8 mouse cellular contexts compared by ENCODE assay signal in genomic region chr2:154568329-154569070, GRCm38 (mm10). TPM values are rescaled to one million over a fixed set of nuclear protein-coding genes. Genes with fewer than 3 reads are reported as not detected.
DNase-seq lines count a peak whose midpoint lies in the region; ATAC-seq and TF ChIP-seq lines count a peak whose summit lies in the region.

No protein-coding gene starts in this region.

- CTCF ChIA-PET in Patski (lab: Charles Lee): interaction anchor here (0.9 to 1.1 kb wide), 2 partner anchors 25 to 45 kb away, joined by 3 to 5 read pairs; no protein-coding TSS in a partner anchor

- H3K9ac ChIP-seq in kidney, postnatal 0 days (ENCODE audit: low read depth, low read length): peak overlapping the region; percentile 77
- peak overlapping the region; percentile 73 for H3K9ac ChIP-seq in forebrain, embryonic 11.5 days (ENCODE audit: low read length)
- peak overlapping the region; percentile 90 for H3K9ac ChIP-seq in limb, embryonic 11.5 days (ENCODE audit: low read length)
- H3K9ac ChIP-seq in midbrain, embryonic 16.5 days (ENCODE audit: low read depth, low read length): 0 out of 2 replicates have a peak overlapping the region, but pooled peaks have one; percentile 10

- peak overlapping the region; percentile 77 for H3K27ac ChIP-seq in kidney, postnatal 0 days
- H3K27ac ChIP-seq in forebrain, embryonic 11.5 days (ENCODE audit: low read depth, low read length): peak overlapping the region; percentile 84
- peak overlapping the region; percentile 84; the same call in 1 of the 2 replicates for H3K27ac ChIP-seq in limb, embryonic 11.5 days (replicated peaks; ENCODE audit: low read depth, low read length)
- peak overlapping the region; percentile 13; the same call in 1 of the 2 replicates for H3K27ac ChIP-seq in midbrain, embryonic 16.5 days (ENCODE audit: low read length)

- H3K4me3 ChIP-seq in kidney, postnatal 0 days (replicated peaks; ENCODE audit: low read depth, low read length): peak overlapping the region; percentile 84
- peak overlapping the region; percentile 84 for H3K4me3 ChIP-seq in forebrain, embryonic 11.5 days (ENCODE audit: low read depth, low read length)
- H3K4me3 ChIP-seq in limb, embryonic 11.5 days (ENCODE audit: low read depth, low read length): peak overlapping the region; percentile 76
- H3K4me3 ChIP-seq in midbrain, embryonic 16.5 days (ENCODE audit: low read depth, low read length): peak overlapping the region; percentile 71

- 20% methylated on average over 10 of the region's 10 CpGs for WGBS in kidney, postnatal 0 days
- 13% methylated on average over 10 of the region's 10 CpGs for WGBS in forebrain, embryonic 11.5 days
- 31% methylated on average over 10 of the region's 10 CpGs for WGBS in limb, embryonic 11.5 days
- WGBS in midbrain, embryonic 16.5 days: 7% methylated on average over 10 of the region's 10 CpGs

- no peak for TF ChIP-seq CTCF in kidney, postnatal 0 days (IDR thresholded peaks at IDR 0.05; ENCODE audit: low read depth)
- TF ChIP-seq CTCF in Patski (IDR thresholded peaks at IDR 0.05): no peak

- H3K4me1 ChIP-seq in kidney, postnatal 0 days (replicated peaks; ENCODE audit: insufficient read depth, low read length): peaks cover 17% of the 10 kb centered on the region
- H3K4me1 ChIP-seq in forebrain, embryonic 11.5 days (replicated peaks; ENCODE audit: control insufficient read depth, insufficient read depth, low read length): peaks cover 18% of the 10 kb centered on the region
- H3K4me1 ChIP-seq in limb, embryonic 11.5 days (ENCODE audit: control insufficient read depth, insufficient read depth, low read length): peaks cover 15% of the 10 kb centered on the region
- peaks cover 10% of the 10 kb centered on the region; the same call in 1 of the 2 replicates for H3K4me1 ChIP-seq in midbrain, embryonic 16.5 days (ENCODE audit: control insufficient read depth, insufficient read depth, low read length)

- peak overlapping the region; percentile 91 for H3K4me2 ChIP-seq in kidney, postnatal 0 days (ENCODE audit: low read length)
- H3K4me2 ChIP-seq in forebrain, embryonic 11.5 days (ENCODE audit: low read depth, low read length, severe bottlenecking): peak overlapping the region; percentile 64
- peak overlapping the region; percentile 82 for H3K4me2 ChIP-seq in limb, embryonic 11.5 days (ENCODE audit: low read depth, severe bottlenecking)
- peak overlapping the region; percentile 98 for H3K4me2 ChIP-seq in midbrain, embryonic 16.5 days (ENCODE audit: low read length)

- no peaks in the 10 kb centered on the region for H3K9me3 ChIP-seq in kidney, postnatal 0 days (replicated peaks; ENCODE audit: low read length)
- no peaks in the 10 kb centered on the region for H3K9me3 ChIP-seq in forebrain, embryonic 11.5 days (ENCODE audit: control insufficient read depth, low read length)
- H3K9me3 ChIP-seq in limb, embryonic 11.5 days (ENCODE audit: control insufficient read depth, low read length): no peaks in the 10 kb centered on the region
- no peaks in the 10 kb centered on the region for H3K9me3 ChIP-seq in midbrain, embryonic 16.5 days (replicated peaks; ENCODE audit: control insufficient read depth, low read length, poor library complexity, severe bottlenecking)

- ATAC-seq in kidney, postnatal 0 days (replicated peaks; ENCODE audit: low FRiP score, low read depth): no peak
- ATAC-seq in Patski: peak; percentile 9
- ATAC-seq in forebrain, embryonic 11.5 days (replicated peaks; ENCODE audit: low FRiP score): peak; percentile 23
- no peak for ATAC-seq in limb, embryonic 11.5 days (ENCODE audit: insufficient number of reproducible peaks, low FRiP score, low TSS enrichment, low read depth)
- 0 out of 2 replicates have a peak, but pooled peaks have one; percentile 1 for ATAC-seq in midbrain, embryonic 16.5 days

- POLR2A ChIA-PET in Patski (lab: Charles Lee): interaction anchor here (0.6 to 1.2 kb wide), 4 partner anchors 19 to 49 kb away, joined by 3 to 4 read pairs (median 3); no protein-coding TSS in a partner anchor

- peak; percentile 52 for DNase-seq in kidney, postnatal 0 days (ENCODE audit: low spot score)
- DNase-seq in kidney, adult 9 months: no peak
- DNase-seq in Patski (ENCODE audit: low read depth, low spot score): no peak
- peak; percentile 75 for DNase-seq in forebrain, embryonic 11.5 days (ENCODE audit: low spot score)
- DNase-seq in limb, embryonic 11.5 days (ENCODE audit: low spot score): peak; percentile 22
- no peak for DNase-seq in urinary bladder, postnatal 36 days (ENCODE audit: low spot score in 2 of 2)
- no peak for DNase-seq in thymus, postnatal 25 days

- no peaks in the 10 kb centered on the region for H3K36me3 ChIP-seq in kidney, postnatal 0 days (ENCODE audit: insufficient read depth, low read length)
- peaks cover under 1% of the 10 kb centered on the region; the same call in 1 of the 2 replicates for H3K36me3 ChIP-seq in forebrain, embryonic 11.5 days (ENCODE audit: control insufficient read depth, insufficient read depth, low read length)
- peaks cover 8% of the 10 kb centered on the region; the same call in 1 of the 2 replicates for H3K36me3 ChIP-seq in limb, embryonic 11.5 days (ENCODE audit: control insufficient read depth, insufficient read depth, low read length)
- no peaks in the 10 kb centered on the region for H3K36me3 ChIP-seq in midbrain, embryonic 16.5 days (ENCODE audit: control insufficient read depth, insufficient read depth, low read length)

- H3K27me3 ChIP-seq in kidney, postnatal 0 days (ENCODE audit: insufficient read depth, low read length): no peaks in the 10 kb centered on the region
- H3K27me3 ChIP-seq in Patski: no peaks in the 10 kb centered on the region
- no peaks in the 10 kb centered on the region for H3K27me3 ChIP-seq in forebrain, embryonic 11.5 days (ENCODE audit: control insufficient read depth, insufficient read depth, low read length)
- H3K27me3 ChIP-seq in limb, embryonic 11.5 days (ENCODE audit: control insufficient read depth, insufficient read depth, low read length): no peaks in the 10 kb centered on the region
- H3K27me3 ChIP-seq in midbrain, embryonic 16.5 days (ENCODE audit: control insufficient read depth, insufficient read depth, low read depth, low read length): no peaks in the 10 kb centered on the region

- in situ Hi-C loops in Patski (cut with MboI; ENCODE audit: low pct_unique_long_range_greater_than_20kb): no loop called here

RNA-seq across cellular contexts. Expression of gene E2f1, which starts 1.2 kb away (rescaled TPM):
- 9.5 and 9.6 TPM in 2 replicates for polyA plus RNA-seq in kidney, postnatal 0 days (2015; fragmentation: Nextera tagmentation; extraction: Ambion mirVana)
- 17.7 TPM for polyA plus RNA-seq in Patski (2021)
- polyA plus RNA-seq in forebrain, embryonic 11.5 days (2014; fragmentation: Nextera tagmentation; extraction: Ambion mirVana): 17.6 and 18.6 TPM in 2 replicates
- 8.9 and 10.9 TPM in 2 replicates for polyA plus RNA-seq in limb, embryonic 11.5 days (2014; fragmentation: Nextera tagmentation; extraction: Ambion mirVana)
- polyA plus RNA-seq in midbrain, embryonic 16.5 days (2015; fragmentation: Nextera tagmentation; extraction: Ambion mirVana): 3.2 and 4.2 TPM in 2 replicates

RNA-seq across cellular contexts. Expression of gene Necab3, which starts 9.8 kb away (rescaled TPM):
- 0.58 and 0.97 TPM in 2 replicates for polyA plus RNA-seq in kidney, postnatal 0 days (2015; fragmentation: Nextera tagmentation; extraction: Ambion mirVana)
- polyA plus RNA-seq in Patski (2021): 0.65 TPM
- 5.5 and 7.6 TPM in 2 replicates for polyA plus RNA-seq in forebrain, embryonic 11.5 days (2014; fragmentation: Nextera tagmentation; extraction: Ambion mirVana)
- polyA plus RNA-seq in limb, embryonic 11.5 days (2014; fragmentation: Nextera tagmentation; extraction: Ambion mirVana): 1.4 and 1.5 TPM in 2 replicates
- 18.5 and 19.9 TPM in 2 replicates for polyA plus RNA-seq in midbrain, embryonic 16.5 days (2015; fragmentation: Nextera tagmentation; extraction: Ambion mirVana)

RNA-seq across cellular contexts. Expression of gene Actl10, which starts 16.9 kb away (rescaled TPM):
- 0.09 TPM in 1 of 2 replicates, not detected in the other for polyA plus RNA-seq in kidney, postnatal 0 days (2015; fragmentation: Nextera tagmentation; extraction: Ambion mirVana)
- not detected for polyA plus RNA-seq in Patski (2021)
- 0.41 and 0.77 TPM in 2 replicates for polyA plus RNA-seq in forebrain, embryonic 11.5 days (2014; fragmentation: Nextera tagmentation; extraction: Ambion mirVana)
- polyA plus RNA-seq in limb, embryonic 11.5 days (2014; fragmentation: Nextera tagmentation; extraction: Ambion mirVana): 0.19 and 0.20 TPM in 2 replicates
- polyA plus RNA-seq in midbrain, embryonic 16.5 days (2015; fragmentation: Nextera tagmentation; extraction: Ambion mirVana): 0.19 and 0.44 TPM in 2 replicates

RNA-seq across cellular contexts. Expression of gene 1700003F12Rik, which starts 21.6 kb away (rescaled TPM):
- 0.80 and 1.1 TPM in 2 replicates for polyA plus RNA-seq in kidney, postnatal 0 days (2015; fragmentation: Nextera tagmentation; extraction: Ambion mirVana)
- polyA plus RNA-seq in Patski (2021): 0.35 TPM
- 2.3 and 4.5 TPM in 2 replicates for polyA plus RNA-seq in forebrain, embryonic 11.5 days (2014; fragmentation: Nextera tagmentation; extraction: Ambion mirVana)
- polyA plus RNA-seq in limb, embryonic 11.5 days (2014; fragmentation: Nextera tagmentation; extraction: Ambion mirVana): 0.95 and 1.0 TPM in 2 replicates
- polyA plus RNA-seq in midbrain, embryonic 16.5 days (2015; fragmentation: Nextera tagmentation; extraction: Ambion mirVana): 1.9 and 2.3 TPM in 2 replicates

RNA-seq across cellular contexts. Expression of gene Pxmp4, which starts 35.0 kb away (rescaled TPM):
- polyA plus RNA-seq in kidney, postnatal 0 days (2015; fragmentation: Nextera tagmentation; extraction: Ambion mirVana): 37.3 and 37.9 TPM in 2 replicates
- 17.0 TPM for polyA plus RNA-seq in Patski (2021)
- 10.0 and 10.6 TPM in 2 replicates for polyA plus RNA-seq in forebrain, embryonic 11.5 days (2014; fragmentation: Nextera tagmentation; extraction: Ambion mirVana)
- 13.5 and 15.9 TPM in 2 replicates for polyA plus RNA-seq in limb, embryonic 11.5 days (2014; fragmentation: Nextera tagmentation; extraction: Ambion mirVana)
- 14.1 and 15.9 TPM in 2 replicates for polyA plus RNA-seq in midbrain, embryonic 16.5 days (2015; fragmentation: Nextera tagmentation; extraction: Ambion mirVana)

Comparison
In these comparisons a context has a peak if more than half of its experiments do, and no peak if none do; other contexts are left out.
1. DNase-seq: peak in kidney, postnatal 0 days (single experiment), forebrain, embryonic 11.5 days (single experiment) and limb, embryonic 11.5 days (single experiment); none in kidney, adult 9 months (single experiment), Patski (single experiment), urinary bladder, postnatal 36 days (0 of 2) and thymus, postnatal 25 days (single experiment).
2. ATAC-seq: peak in Patski (single experiment), forebrain, embryonic 11.5 days (single experiment) and midbrain, embryonic 16.5 days (single experiment); none in kidney, postnatal 0 days (single experiment) and limb, embryonic 11.5 days (single experiment).
3. H3K27ac ChIP-seq: peak in every context shown above with its lines; median percentile 84 in forebrain, embryonic 11.5 days; 84 in limb, embryonic 11.5 days; 77 in kidney, postnatal 0 days; 13 in midbrain, embryonic 16.5 days.
4. H3K9ac ChIP-seq: peak in every context shown above with its lines; median percentile 90 in limb, embryonic 11.5 days; 77 in kidney, postnatal 0 days; 73 in forebrain, embryonic 11.5 days; 10 in midbrain, embryonic 16.5 days.
5. Peak in every context shown above with its lines, with median percentiles within 50 percentile points of each other: H3K4me2 ChIP-seq and H3K4me3 ChIP-seq.